Mouse (Mus musculus) testis, adult 2 months (tissue): ENCODE measurements around the gene Mreg. TPM values are rescaled to one million over a fixed set of nuclear protein-coding genes. Genes with fewer than 3 reads are reported as not detected.
"Not testable (repeated sequence)": the region's sequence is repeated elsewhere in the genome, so short reads cannot be mapped to it uniquely, and the experiment has no call there.

Experiments
- H3K27ac ChIP-seq: fragments of 200-500 bp; 2 replicates; pipeline ENCODE4 v1.5.1; 2012; ENCODE audit warnings: low read depth, low read length; ENCODE audit not compliant: control insufficient read depth, insufficient read depth
- H3K27me3 ChIP-seq: fragments of 200-500 bp; 2 replicates; pipeline ENCODE4 v1.6.1; 2012; ENCODE audit warnings: mild to moderate bottlenecking, low read length, moderate library complexity; ENCODE audit not compliant: control insufficient read depth, insufficient read depth
- H3K36me3 ChIP-seq: fragments of 200-500 bp; 2 replicates; pipeline ENCODE4 v1.6.1; 2012; ENCODE audit warnings: mild to moderate bottlenecking, low read length; ENCODE audit not compliant: control insufficient read depth, insufficient read depth
- H3K4me1 ChIP-seq: fragments of 200-500 bp; 2 replicates; pipeline ENCODE4 v1.6.1; 2012; ENCODE audit warnings: low read length; ENCODE audit not compliant: control insufficient read depth, insufficient read depth
- H3K4me3 ChIP-seq: fragments of 200-500 bp; 2 replicates; pipeline ENCODE4 v1.5.1; 2012; ENCODE audit warnings: low read depth, mild to moderate bottlenecking, low read length, moderate library complexity, mixed read lengths; ENCODE audit not compliant: control insufficient read depth
- CTCF ChIP-seq: fragments of 200-500 bp; IDR thresholded peaks from 2 replicates; pipeline ENCODE4 v1.5.1; 2012; ENCODE audit warnings: low read depth, mild to moderate bottlenecking, inconsistent platforms, low read length, moderate library complexity; ENCODE audit not compliant: control insufficient read depth, insufficient read depth, insufficient replicate concordance
- POLR2A ChIP-seq: fragments of 200-500 bp; IDR thresholded peaks from 2 replicates; pipeline ENCODE4 v1.6.1; 2012; ENCODE audit warnings: low read depth, mild to moderate bottlenecking, inconsistent platforms, low read length, moderate library complexity; ENCODE audit not compliant: control insufficient read depth
- polyA plus RNA-seq: library from polyadenylated mRNA; depleted of rRNA; stranded (reverse); fragments of >200 nt; gene quantifications from 2 replicates; pipeline ENCODE4 v1.2.3, GENCODE M21; 2012

Gene Mreg
- polyA plus RNA-seq, 1 experiment, result 8.1 TPM

GRCm38 (mm10) chr1:72251806-72252205 is 39.7 kb upstream of the Mreg start:
- no peak overlapping the region for H3K4me3 ChIP-seq
- no peaks in the 10 kb centered on the region for H3K36me3 ChIP-seq
- TF ChIP-seq CTCF (no peak), POLR2A (no peak)
- H3K27me3 ChIP-seq, result no peaks in the 10 kb centered on the region
- peaks cover 10% of the 10 kb centered on the region for H3K4me1 ChIP-seq
- H3K27ac ChIP-seq, result no peak overlapping the region

DNA sequence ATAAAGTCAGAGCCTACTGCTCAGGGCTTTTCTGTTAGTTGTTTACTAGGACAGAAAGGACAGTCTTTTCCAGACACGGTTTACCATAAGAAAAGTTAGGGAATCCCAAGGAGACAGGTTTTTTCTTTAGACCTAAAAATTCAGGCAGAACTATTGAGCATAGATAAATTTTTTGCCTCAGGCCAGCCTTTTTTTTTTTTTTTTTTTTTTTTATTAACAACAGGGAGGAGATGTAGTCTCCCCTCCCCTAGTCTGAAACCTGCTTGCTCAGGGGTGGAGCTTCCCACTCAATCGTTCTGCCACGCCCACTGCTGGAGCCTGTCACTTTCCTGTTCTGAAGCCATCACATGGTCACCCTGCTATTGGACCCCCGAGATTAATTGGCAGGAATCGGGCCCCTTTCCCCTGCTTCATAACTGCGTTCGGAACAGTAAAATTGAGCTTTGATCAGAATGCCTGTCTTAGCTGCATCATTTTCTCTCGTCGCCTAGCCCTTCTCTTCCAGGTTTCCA is 36.2 kb upstream of the Mreg start:
- not testable (repeated sequence) for H3K4me1 ChIP-seq, H3K27ac ChIP-seq, H3K27me3 ChIP-seq, H3K4me3 ChIP-seq, H3K36me3 ChIP-seq

DNA sequence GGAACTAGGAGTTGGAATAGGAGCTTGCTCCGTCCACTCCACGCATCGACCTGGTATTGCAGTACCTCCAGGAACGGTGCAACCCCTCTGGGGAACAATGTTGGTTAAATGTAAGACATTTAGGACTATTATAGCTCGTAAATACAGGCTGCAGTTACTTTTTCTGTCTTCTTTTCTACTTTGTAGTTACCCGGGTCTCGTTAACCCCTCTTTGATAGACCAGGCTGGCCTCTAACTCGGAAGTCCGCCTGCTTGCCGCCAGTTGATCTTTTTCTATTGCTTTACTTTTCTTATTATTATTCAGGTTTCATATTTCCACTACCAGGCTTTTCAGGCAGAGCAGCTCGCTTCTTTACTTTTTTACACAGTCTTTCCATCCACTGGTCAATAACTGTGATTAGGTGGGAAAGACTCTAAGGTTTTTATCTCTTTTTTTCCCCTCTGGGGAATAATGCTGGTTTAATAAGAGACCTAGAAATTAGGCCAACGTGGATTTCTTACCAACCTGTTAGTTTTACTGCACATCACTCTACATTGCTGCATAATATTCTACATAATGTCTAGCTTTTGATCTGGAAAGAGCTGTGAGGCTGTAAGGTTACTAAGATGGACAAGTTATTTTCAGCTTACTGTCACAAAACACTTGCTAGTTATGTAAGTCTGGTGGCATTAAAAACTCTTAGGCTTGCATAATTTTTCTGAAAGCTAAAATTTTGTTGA is 32.4 kb upstream of the Mreg start:
- Histone ChIP-seq H3K36me3 (no peaks in the 10 kb centered on the region), H3K4me3 (peak overlapping the region; percentile 91), H3K27ac (peak overlapping the region; percentile 52; the same call in 1 of the 2 replicates), H3K27me3 (no peaks in the 10 kb centered on the region), H3K4me1 (no peaks in the 10 kb centered on the region; the same call in 1 of the 2 replicates)
- TF ChIP-seq POLR2A (0 out of 2 replicates have a peak, but pooled peaks have one; percentile 3), CTCF (no peak)

DNA sequence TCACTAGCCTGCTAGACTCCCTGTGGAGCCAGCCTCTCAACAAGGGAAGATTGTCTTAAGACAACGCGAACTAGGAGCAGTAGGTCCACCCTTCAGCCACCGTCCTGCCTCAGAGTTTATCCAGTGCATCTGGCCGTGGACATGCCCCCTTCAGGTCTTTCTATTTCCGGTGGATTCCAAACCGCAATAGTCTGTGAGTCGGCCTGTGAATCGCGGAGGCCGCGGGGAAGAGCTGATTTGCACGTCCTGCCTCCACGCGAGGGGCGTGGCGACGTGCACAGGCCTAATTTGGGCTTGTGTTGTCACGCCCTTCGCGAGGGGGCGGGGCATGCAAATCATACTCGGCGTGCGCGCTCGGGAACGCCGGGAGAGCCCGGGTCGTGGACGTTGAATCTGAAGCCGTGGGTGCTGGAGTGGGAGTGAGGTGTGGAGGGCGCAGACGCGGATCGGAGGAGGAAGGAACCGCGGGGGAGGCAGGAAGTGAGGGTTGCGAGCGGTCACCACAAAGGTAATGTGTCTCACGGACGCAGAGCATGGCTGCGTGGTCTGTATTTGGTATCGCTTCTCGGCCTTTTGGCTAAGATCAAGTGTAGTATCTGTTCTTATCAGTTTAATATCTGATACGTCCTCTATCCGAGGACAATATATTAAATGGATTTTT is 31.7 kb upstream of the Mreg start:
- no peak for TF ChIP-seq CTCF
- TF ChIP-seq POLR2A, result peak; percentile 98
- Histone ChIP-seq H3K36me3 (no peaks in the 10 kb centered on the region), H3K27me3 (no peaks in the 10 kb centered on the region), H3K4me3 (peak overlapping the region; percentile 91), H3K27ac (peak overlapping the region; percentile 99), H3K4me1 (no peaks in the 10 kb centered on the region; the same call in 1 of the 2 replicates)

DNA sequence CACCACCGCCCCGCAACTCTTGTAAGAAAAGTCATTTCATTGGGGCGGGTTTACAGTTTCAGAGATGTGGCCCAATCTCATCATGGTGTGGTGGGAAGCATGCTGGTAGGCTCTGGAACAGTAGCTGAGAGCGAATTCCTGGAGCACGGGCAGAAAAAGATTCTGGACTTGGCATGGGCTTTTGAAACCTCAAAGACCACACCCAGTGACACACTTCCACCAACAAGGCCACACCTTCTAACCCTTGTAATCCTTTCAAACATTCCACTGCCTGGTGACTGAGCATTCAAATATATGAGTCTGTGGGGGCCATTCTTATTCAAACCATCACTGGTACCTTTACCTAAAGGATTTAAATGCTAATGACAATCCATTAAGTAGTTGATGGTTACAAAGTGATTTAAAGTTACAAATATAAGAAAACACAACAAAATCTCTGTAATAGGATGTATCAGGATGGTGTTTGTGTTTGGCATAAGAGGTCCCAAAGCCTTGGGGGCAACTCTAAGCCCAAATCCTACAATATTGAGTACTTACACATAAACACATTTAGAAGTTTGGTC is 30.6 kb upstream of the Mreg start:
- TF ChIP-seq CTCF (no peak), POLR2A (no peak)

GRCm38 (mm10) chr1:72239113-72239512 is 27.0 kb upstream of the Mreg start:
- H3K27ac ChIP-seq, H3K4me1 ChIP-seq, H3K36me3 ChIP-seq, H3K4me3 ChIP-seq, H3K27me3 ChIP-seq: not testable (repeated sequence)

More for the DNA sequence above, 30.6 kb upstream of the Mreg start:
- Histone ChIP-seq H3K4me1 (no peaks in the 10 kb centered on the region; the same call in 1 of the 2 replicates), H3K4me3 (no peak overlapping the region), H3K36me3 (no peaks in the 10 kb centered on the region), H3K27ac (no peak overlapping the region), H3K27me3 (no peaks in the 10 kb centered on the region)

DNA sequence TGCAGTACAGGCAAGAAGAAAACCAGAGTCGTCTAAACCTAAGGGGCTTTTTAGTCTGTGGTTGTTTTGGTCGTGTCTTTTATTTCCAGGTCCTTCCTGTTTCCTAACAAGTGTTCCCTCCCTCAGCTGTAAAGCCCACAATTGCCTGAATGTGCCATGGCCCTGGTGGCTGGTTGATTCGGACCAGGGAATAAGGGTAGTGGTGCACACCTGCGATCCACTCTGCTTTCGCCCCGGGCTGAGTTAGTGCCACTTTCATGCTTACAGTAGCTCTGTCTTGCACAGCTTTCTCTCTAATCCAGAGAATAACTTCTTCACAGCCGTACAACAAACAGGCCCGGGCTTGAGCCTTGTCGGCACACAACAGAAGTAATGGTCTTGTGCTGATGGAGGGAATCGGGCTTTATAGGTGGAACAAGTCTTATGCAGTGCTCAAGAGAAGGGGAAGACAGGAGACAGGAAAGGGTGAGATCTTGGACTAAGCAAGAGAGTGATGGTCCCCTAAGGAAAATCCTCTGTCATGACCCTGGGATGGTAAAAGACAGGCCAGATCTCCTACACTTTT is 26.0 kb upstream of the Mreg start:
- no peaks in the 10 kb centered on the region for H3K27me3 ChIP-seq
- TF ChIP-seq POLR2A (no peak), CTCF (no peak)
- H3K27ac ChIP-seq, result no peak overlapping the region
- H3K4me3 ChIP-seq, result no peak overlapping the region
- peaks cover 2% of the 10 kb centered on the region; the same call in 1 of the 2 replicates for H3K4me1 ChIP-seq
- no peaks in the 10 kb centered on the region for H3K36me3 ChIP-seq
